Mouse (Mus musculus) spleen, adult 2 months (tissue): Measurements from ENCODE around the gene Bdnf.

ENCODE experiments used
- CTCF ChIP-seq: fragments of 200-500 bp; IDR thresholded peaks from 2 replicates; pipeline ENCODE4 v1.5.1; 2011; ENCODE audit warnings: mild to moderate bottlenecking, inconsistent platforms; ENCODE audit not compliant: insufficient read depth, insufficient read length, insufficient replicate concordance; ENCODE audit errors: extremely low read depth
- POLR2A ChIP-seq: fragments of 200-500 bp; IDR thresholded peaks from 2 replicates; pipeline ENCODE4 v1.6.1; 2011; ENCODE audit warnings: low read depth, low read length, inconsistent platforms

GRCm38 (mm10) chr2:109743208-109743960 is 68.9 kb downstream of the Bdnf start:
- TF ChIP-seq CTCF, result no peak
- TF ChIP-seq POLR2A, result no peak
